Mouse (Mus musculus) megakaryocyte, embryonic 14.5 days (primary cell): ENCODE measurements around the gene Abhd18.

Source experiments
- FLI1 ChIP-seq: IDR thresholded peaks from 2 replicates; pipeline ENCODE4 v1.6.1; 2012; ENCODE audit warnings: low read length, inconsistent platforms, mixed read lengths
- GATA1 ChIP-seq: IDR thresholded peaks from 3 replicates; pipeline ENCODE4 v1.6.1; 2012; ENCODE audit warnings: mixed read lengths, low read length, inconsistent platforms, borderline replicate concordance

DNA sequence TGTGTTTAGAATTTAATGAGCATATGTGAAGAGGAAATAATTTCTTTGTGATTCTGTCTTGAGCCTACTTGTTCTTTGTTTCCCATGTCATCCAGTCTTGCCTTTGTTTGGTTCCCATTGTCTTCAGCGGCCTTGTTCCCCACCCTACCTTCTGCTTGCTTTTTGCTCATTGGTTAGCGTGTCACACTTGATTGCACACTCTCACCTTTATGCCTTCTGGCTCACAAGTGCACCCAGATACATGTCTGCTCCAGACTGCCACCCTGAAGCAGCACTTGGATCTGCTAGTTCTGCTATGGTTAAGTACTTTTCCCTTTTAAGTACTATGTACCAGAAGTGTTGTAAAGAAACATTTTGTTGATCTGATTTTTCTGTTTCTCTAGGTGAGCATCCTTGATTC, 36.9 kb upstream of the Abhd18 start:
- TF ChIP-seq GATA1 (no peak), FLI1 (no peak)
